ENCODE assay signal across 9 mouse cellular contexts in genomic region chr2:158178696-158179369, GRCm38 (mm10). TPM values are rescaled to one million over a fixed set of nuclear protein-coding genes. Genes with fewer than 3 reads are reported as not detected.
DNase-seq lines count a peak whose midpoint lies in the region; ATAC-seq and TF ChIP-seq lines count a peak whose summit lies in the region.
"Had no signal": no experiment of that assay in that cellular context is flagged by ENCODE, and none has a peak within 500 bp of the region (broad histone marks: within the 10 kb centered on the region; RNA-seq: fewer than 3 reads in every experiment).

No protein-coding gene starts in this region.

- TF ChIP-seq POLR2A in embryonic fibroblast, embryonic 13.5 days (IDR thresholded peaks at IDR 0.05; ENCODE audit: low read depth, low read length), result 0 out of 2 replicates have a peak, but pooled peaks have one; percentile 49

- 0 out of 2 replicates have a peak overlapping the region, but pooled peaks have one; percentile 18 for H3K9ac ChIP-seq in heart, embryonic 15.5 days
- peak overlapping the region; percentile 18; the same call in 1 of the 2 replicates for H3K9ac ChIP-seq in kidney, postnatal 0 days (ENCODE audit: low read depth, low read length)

- peak; percentile 55 for DNase-seq in left cerebral cortex, postnatal 4 days
- no peak for DNase-seq in left cerebral cortex, postnatal 25 days (ENCODE audit: low spot score in 2 of 2)
- peak; percentile 92 for DNase-seq in kidney, postnatal 0 days (ENCODE audit: low spot score)
- DNase-seq in lung, postnatal 4 days, result peak; percentile 90
- DNase-seq in retina, postnatal 7 days (ENCODE audit: low read depth, low spot score), result peak; percentile 43
- no peak for DNase-seq in right cerebral cortex, adult 2 months (ENCODE audit: low spot score in 2 of 2)

- 0 out of 2 replicates have a peak, but pooled peaks cover 8% of the 10 kb centered on the region for H3K4me1 ChIP-seq in embryonic fibroblast, embryonic 13.5 days (ENCODE audit: control insufficient read depth, insufficient read depth, low read length)
- peaks cover 41% of the 10 kb centered on the region for H3K4me1 ChIP-seq in heart, embryonic 15.5 days (replicated peaks)
- H3K4me1 ChIP-seq in kidney, postnatal 0 days (replicated peaks; ENCODE audit: insufficient read depth, low read length), result peaks cover 15% of the 10 kb centered on the region; the same call in 1 of the 2 replicates

- H3K27me3 ChIP-seq in heart, embryonic 15.5 days, result no peaks in the 10 kb centered on the region
- no peaks in the 10 kb centered on the region for H3K27me3 ChIP-seq in kidney, postnatal 0 days (ENCODE audit: insufficient read depth, low read length)

- H3K4me3 ChIP-seq in embryonic fibroblast, embryonic 13.5 days (ENCODE audit: insufficient read depth, low read length), result no peak overlapping the region
- peak overlapping the region; percentile 34 for H3K4me3 ChIP-seq in heart, embryonic 15.5 days
- H3K4me3 ChIP-seq in kidney, postnatal 0 days (replicated peaks; ENCODE audit: low read depth, low read length), result peak overlapping the region; percentile 24; the same call in 1 of the 2 replicates

- peak; percentile 75 for ATAC-seq in heart, embryonic 15.5 days (replicated peaks; ENCODE audit: insufficient number of reproducible peaks, insufficient read depth, low FRiP score, low read depth)
- peak; percentile 88 for ATAC-seq in kidney, postnatal 0 days (replicated peaks; ENCODE audit: low FRiP score, low read depth)

- H3K27ac ChIP-seq in embryonic fibroblast, embryonic 13.5 days (ENCODE audit: insufficient read depth, low read length), result no peak overlapping the region
- peak overlapping the region; percentile 61 for H3K27ac ChIP-seq in heart, embryonic 15.5 days
- peak overlapping the region; percentile 67 for H3K27ac ChIP-seq in kidney, postnatal 0 days

- intact Hi-C loops in left cerebral cortex, postnatal 4 days (cut with DNase I), result no loop called here
- intact Hi-C loops in left cerebral cortex, postnatal 25 days (cut with DNase I), result no loop called here

- H3K4me2 ChIP-seq in heart, embryonic 15.5 days, result peak overlapping the region; percentile 62
- H3K4me2 ChIP-seq in kidney, postnatal 0 days (ENCODE audit: low read length), result peak overlapping the region; percentile 55

- 14% methylated on average over 19 of the region's 19 CpGs for WGBS in heart, embryonic 15.5 days
- WGBS in kidney, postnatal 0 days, result 4% methylated on average over 18 of the region's 19 CpGs

- H3K9me3 ChIP-seq in heart, embryonic 15.5 days (replicated peaks), result no peaks in the 10 kb centered on the region
- H3K9me3 ChIP-seq in kidney, postnatal 0 days (replicated peaks; ENCODE audit: low read length), result no peaks in the 10 kb centered on the region

- no peaks in the 10 kb centered on the region for H3K36me3 ChIP-seq in heart, embryonic 15.5 days
- no peaks in the 10 kb centered on the region for H3K36me3 ChIP-seq in kidney, postnatal 0 days (ENCODE audit: insufficient read depth, low read length)

- TF ChIP-seq CTCF in embryonic fibroblast, embryonic 13.5 days (IDR thresholded peaks at IDR 0.05; ENCODE audit: borderline replicate concordance, insufficient read depth, low read length), result no peak
- TF ChIP-seq CTCF in kidney, postnatal 0 days (IDR thresholded peaks at IDR 0.05; ENCODE audit: low read depth), result peak; percentile 39; the same call in 1 of the 2 replicates

RNA-seq across cellular contexts. Expression of gene Tgm2, which starts 32.6 kb away (rescaled TPM):
- total RNA-seq in left cerebral cortex, postnatal 4 days (2021), result 1 to 10 TPM; 7.0 to 9.7 TPM
- total RNA-seq in left cerebral cortex, postnatal 25 days (2021), result 1 to 10 TPM; 7.4 to 9.8 TPM
- polyA plus RNA-seq in embryonic fibroblast, embryonic 13.5 days (2011; ENCODE audit: insufficient read length, low read depth, missing spikeins), result 15.8 and 33.1 TPM in 2 replicates
- polyA plus RNA-seq in heart, embryonic 15.5 days (2015; fragmentation: Nextera tagmentation; extraction: Ambion mirVana), result 208 and 228 TPM in 2 replicates
- polyA plus RNA-seq in kidney, postnatal 0 days (2015; fragmentation: Nextera tagmentation; extraction: Ambion mirVana), result 26.9 and 31.7 TPM in 2 replicates

RNA-seq across cellular contexts. Expression of gene D630003M21Rik, which starts 50.2 kb away (rescaled TPM):
- total RNA-seq in left cerebral cortex, postnatal 4 days (2021), result 1 to 10 TPM; 3.1 TPM
- 1 to 10 TPM; 2.9 to 4.0 TPM for total RNA-seq in left cerebral cortex, postnatal 25 days (2021)
- polyA plus RNA-seq in embryonic fibroblast, embryonic 13.5 days (2011; ENCODE audit: insufficient read length, low read depth, missing spikeins), result 0.17 and 0.61 TPM in 2 replicates
- 2.1 and 2.4 TPM in 2 replicates for polyA plus RNA-seq in heart, embryonic 15.5 days (2015; fragmentation: Nextera tagmentation; extraction: Ambion mirVana)
- polyA plus RNA-seq in kidney, postnatal 0 days (2015; fragmentation: Nextera tagmentation; extraction: Ambion mirVana), result 4.0 and 4.7 TPM in 2 replicates
- total RNA-seq: MEL had no signal

Comparison
In these comparisons a context has a peak if more than half of its experiments do, and no peak if none do; other contexts are left out.
1. DNase-seq: peak in left cerebral cortex, postnatal 4 days (single experiment), kidney, postnatal 0 days (single experiment), lung, postnatal 4 days (2 of 2) and retina, postnatal 7 days (single experiment); none in left cerebral cortex, postnatal 25 days (0 of 2) and right cerebral cortex, adult 2 months (0 of 2).